Mouse (Mus musculus) retina, embryonic 14.5 days (tissue): ENCODE results near the gene 0610010K14Rik.

Experiments
- DNase-seq: peaks from one replicate; pipeline ENCODE4 v3.0.0-alpha.2; 2015; ENCODE audit warnings: low spot score

Gene 0610010K14Rik

DNA sequence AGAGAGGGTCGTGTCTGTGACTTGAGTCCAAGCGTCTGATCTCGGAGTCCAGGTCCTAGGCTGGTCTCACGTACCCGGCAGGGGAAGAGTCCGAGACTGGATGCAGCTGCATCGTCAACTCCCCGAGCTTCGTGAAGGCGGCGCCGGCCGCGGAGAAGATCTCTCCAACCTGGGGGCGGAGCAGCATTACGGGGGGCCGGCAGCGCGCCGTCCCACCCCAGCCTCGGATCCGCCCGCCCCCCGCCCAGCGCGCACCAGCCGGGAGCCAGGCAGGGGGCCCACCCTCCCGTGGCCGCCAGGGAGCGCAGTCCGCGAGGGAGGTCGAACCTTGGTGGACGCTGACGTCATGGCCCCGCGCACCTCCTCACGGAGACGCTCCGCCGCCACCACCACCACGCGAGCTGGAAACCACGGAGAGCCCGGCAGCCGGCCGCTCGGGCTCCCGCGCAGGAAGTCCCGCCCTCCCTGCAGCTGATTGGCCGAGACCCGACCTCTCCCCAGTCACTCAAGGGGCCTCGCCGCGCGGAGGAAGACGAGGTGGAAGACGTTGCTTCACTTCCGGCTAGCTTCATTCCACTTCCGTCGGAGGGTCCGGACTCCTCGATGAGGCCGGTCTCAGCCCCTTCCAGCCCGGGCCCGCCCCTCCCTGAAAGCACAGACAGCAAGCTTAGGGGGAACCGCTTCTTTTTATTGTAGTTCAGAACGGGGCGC lies at the start of gene 0610010K14Rik:
0610010K14Rik (minus strand) TSS at position 458 of the 711 bp plus-strand sequence.
- DNase-seq, result peak; percentile 97

DNA sequence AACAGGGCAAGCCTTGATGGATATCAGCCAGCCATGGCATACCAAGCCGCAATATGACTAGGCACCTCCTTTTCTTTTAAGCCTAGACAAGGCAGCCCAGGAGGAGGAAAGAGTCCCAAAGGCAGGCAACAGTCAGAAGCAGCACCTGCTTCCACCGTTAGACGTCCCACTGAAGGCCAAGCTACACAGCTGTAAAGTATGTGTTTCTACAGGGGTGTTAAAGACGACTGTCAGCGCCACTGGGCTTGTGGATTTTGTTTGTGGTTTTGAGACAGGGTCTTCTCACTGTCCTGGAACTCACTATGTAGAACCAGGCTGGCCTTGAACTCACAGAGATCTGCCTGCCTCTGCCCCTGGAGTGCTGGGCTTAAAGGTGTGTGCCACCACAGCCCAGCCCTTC lies 48.0 kb upstream of the 0610010K14Rik start:
- no peak for DNase-seq

DNA sequence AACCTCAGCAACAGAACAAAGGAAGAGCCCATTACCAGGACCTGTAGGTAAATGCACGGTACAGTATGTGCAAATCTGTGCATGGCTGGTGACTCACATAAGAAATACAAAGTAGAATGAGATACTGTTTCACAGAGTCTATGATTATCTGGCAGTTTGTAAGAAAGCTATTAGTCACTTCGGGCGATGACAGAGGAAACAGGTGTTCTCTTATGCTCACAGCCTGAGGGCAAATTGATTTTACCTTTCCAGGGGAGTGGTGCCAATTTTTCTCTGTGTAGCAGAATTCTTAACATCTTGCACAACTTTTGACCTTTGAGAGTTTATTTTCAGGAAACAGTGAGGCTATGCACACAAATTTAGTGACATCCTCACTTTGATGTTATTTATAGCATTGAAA lies 47.0 kb upstream of the 0610010K14Rik start:
- DNase-seq, result no peak

DNA sequence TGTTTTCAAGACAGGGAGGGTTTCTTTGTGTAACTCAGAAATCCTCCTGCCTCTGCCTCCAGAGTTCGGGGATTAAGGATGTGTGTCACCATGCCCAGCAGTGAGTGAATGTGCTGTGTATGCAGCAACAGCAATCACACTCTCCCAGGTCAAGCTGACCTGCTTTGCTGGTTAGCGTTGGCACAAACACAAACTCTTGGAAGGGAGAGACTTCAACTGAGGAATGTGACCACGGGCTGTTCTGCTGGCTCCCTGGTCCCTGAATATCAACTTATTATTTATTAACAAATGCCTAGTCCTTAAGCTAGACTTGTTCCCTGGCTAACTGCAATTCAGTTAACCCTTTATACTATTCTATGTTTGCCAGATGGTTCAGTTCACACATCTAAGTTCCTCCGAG lies 46.0 kb upstream of the 0610010K14Rik start:
- no peak for DNase-seq

DNA sequence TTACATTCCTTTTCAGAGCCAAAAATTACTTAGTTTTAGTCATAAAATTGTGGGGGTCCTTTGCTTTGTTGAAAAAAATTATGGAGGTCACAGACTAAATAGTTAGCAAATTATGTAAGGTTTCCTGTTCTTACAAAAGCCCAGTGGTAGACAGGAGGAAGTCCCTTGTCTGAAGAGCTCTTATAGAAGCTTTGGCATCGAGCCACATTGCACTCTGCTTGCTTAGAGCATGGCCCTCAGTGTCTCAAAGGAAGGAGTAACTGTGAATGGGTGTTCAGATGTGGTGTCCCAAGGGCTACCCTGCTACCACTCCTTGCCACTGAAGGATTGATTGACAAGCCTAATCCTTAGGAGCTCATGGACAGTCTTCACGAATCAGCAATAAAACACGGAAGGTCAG lies 42.7 kb upstream of the 0610010K14Rik start:
- DNase-seq, result no peak

DNA sequence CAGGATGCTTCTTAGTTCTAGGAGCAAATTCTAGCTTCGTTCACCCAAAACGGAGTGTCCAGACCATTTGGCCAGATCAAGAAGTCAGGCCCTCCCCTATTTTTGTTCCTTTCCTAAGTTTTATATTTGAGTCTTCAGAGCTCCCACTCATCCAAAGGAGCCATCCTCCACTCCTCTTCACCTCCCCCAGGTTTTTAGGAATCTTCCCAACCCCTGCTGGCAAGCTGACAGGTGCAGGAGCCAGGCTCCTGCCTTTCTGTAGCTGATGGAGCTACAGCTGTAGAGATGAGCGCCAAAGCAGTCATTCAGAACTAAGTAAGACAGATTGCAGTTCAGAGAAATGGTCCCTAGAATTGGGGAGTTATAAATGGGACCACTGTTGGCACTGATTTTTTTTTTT lies 41.2 kb upstream of the 0610010K14Rik start:
- no peak for DNase-seq

DNA sequence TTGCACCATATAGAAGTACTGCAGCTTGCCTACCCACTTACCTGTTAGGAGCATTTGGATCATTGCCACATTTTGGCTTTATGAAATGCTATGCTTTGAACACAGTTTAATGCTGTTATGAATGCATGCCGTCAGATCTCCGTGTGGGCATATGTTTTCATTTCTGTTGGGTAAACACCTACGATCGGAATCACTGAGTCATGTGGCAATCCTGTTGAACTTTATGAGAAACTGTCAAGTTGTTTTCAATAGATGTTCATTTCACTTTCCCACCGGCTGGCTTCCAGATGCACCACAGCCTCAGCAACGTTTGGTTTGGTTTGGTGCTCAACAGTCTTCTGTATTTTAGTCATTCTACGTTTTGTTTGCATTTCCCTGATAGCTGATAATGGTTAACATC lies 33.9 kb upstream of the 0610010K14Rik start:
- no peak for DNase-seq

DNA sequence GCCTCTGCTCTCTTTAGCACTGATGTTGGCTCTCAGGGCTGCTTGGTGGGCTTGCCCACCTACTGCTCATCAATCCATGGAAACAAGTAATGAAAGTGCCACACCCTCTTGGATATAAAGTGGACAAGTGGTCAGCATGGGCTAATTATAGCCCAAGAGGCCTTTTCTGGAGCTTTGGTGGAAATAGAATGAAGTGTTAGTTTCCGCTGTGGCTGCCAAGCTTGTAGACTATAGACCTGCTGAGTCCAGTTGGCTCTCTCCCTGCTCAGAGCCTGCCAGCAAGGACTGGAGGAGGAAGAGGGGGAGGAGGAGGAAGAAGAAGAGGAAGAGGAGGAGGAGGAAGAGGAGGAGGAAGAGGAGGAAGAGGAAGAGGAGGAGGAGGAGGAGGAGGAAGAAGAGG lies 28.7 kb upstream of the 0610010K14Rik start:
- no peak for DNase-seq

DNA sequence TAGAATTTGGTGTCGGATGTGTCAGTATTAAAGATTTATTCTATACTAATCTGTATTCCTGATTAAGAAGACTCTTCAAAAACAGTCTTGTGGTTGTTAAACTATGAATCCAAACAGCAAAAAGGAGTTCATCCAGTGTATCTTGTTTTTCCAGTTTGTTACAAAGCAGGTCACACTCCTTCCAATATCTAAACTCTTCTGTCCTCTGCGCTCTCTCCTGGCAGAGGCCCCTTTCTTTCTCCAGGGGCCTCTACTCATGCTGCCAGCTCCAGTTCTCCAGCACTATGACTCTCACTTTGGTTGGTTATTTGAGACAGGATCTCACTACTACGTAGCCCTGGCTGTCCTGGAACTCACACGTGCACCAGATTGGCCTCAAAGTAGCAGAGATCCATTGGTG lies 28.1 kb upstream of the 0610010K14Rik start:
- no peak for DNase-seq

DNA sequence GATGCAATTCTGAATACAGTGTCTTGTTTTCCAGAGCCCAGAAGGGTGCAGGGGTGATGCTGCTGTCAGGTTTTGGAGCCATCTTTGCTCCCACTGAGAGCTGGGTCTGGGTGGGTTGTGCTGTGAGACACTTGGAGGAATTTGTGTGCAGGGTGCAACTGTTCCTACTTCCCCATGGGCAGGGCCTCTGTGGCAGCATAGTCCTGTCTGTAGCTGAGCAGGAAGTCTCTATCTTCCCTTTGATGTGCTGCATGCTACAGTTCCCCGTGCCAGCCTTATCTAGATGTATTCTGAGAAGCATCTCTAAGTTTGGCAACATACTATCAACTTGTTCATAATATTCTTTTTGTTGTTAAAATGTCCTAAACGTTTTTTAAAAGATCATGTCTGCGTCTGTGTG lies 27.5 kb upstream of the 0610010K14Rik start:
- no peak for DNase-seq

DNA sequence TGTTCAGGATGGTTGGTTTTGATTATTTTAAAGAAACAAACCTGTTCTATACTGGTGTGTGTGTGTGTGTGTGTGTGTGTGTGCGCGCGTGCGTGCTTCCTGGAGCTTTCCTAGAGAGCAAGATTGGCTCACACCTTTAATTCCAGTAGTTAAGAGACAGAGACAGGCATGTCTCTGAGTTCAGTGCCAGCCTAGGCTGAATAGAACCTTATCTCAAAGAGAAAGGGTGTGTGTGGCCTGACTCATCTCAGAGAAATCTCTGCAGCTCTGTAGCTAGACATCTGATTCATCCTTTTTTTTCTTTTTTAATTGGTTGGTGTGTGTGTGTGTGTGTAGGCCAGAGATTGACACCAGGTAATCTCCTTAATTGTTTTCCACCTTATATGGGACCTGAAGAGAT lies 21.3 kb upstream of the 0610010K14Rik start:
- no peak for DNase-seq

DNA sequence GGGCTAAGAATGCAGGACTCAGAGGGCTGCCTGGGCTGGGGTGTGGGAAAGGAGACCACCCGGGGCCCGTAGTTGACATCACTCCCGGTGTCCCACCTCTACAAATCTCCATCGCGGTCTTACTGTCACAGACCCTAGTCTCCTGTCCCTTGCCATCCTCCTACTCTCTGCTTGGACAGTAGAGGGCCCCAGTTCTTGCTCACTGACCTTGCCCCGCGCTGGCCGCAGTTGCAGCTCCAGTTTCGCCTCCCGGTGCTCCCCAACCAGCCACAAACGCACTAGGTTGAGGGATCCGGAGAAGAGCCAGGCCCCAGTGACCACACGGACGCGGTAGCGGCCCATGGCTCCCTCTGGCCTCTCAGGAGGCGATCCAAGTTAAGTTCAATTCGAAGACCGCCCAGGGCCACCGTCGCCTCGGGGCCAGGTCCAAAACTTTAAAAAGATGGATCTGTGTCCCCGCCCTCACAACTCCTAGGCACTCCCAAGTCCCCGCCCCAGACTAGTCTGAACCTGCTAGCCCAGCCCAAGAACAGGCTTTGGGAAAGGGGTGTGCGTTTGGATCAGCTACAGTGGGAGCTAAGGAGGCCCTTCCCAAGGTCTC lies 17.3 kb upstream of the 0610010K14Rik start, which contains the start of gene Alox12:
Alox12 (minus strand) TSS at position 423 of the 601 bp plus-strand sequence.
- peak; percentile 51 for DNase-seq

DNA sequence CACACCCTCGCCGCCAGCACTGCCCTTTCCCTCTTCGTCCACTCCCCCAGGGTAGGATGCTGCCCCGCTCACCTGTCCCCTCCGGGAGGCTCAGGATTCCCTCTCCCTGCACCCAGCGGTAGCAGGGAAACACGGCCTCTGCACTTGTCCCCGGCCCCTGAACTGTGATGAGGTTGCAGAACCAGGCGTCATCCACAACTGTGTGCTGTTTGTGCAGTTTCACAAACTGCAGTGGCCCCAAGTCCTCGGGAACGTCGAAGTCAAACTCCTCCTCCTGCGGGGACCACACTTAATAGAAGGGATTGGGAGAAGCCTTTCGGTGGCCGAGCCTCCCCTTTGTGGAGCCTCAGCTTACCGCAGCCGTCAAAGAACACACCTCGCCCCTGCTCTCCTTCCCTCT lies 16.6 kb upstream of the 0610010K14Rik start:
- no peak for DNase-seq

DNA sequence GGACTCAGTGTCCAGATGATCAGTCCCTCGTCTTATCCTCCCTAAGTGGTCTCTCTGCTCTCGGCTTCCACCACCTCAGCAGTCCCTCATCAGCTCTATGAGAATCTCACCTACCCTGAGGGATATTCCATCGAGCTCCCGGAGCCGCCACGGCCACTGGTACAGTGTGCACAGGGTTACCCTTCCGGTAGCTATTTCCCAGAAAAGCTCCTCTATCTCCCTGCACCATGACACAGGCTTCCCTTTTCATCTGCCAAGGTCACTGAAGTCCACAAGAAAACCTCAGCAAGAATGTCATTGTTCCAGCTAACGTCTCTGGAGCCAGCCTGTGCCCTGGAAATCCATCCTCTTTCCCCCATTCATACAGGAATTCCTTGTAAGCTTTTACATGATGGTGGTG lies 14.1 kb upstream of the 0610010K14Rik start:
- no peak for DNase-seq

DNA sequence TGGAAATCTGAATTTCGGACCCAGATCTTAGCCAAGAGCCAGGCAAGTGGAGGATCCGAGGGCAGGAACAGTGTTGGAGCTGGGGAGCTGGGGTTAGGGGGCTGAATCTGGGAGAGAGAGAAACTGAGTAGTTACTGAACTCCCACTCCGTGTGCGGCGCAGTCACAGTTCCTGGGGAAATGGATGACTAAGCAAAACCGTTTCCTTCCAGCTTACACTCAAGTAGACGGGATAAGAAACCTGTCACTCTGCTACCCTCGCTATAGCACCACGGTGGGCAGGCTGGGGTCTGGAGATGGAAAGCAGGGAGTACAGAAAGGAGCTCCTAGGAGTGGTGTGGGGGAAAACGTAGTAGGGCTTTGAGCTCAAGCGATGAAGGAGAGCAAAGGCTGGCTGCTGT lies 12.4 kb upstream of the 0610010K14Rik start:
- no peak for DNase-seq

DNA sequence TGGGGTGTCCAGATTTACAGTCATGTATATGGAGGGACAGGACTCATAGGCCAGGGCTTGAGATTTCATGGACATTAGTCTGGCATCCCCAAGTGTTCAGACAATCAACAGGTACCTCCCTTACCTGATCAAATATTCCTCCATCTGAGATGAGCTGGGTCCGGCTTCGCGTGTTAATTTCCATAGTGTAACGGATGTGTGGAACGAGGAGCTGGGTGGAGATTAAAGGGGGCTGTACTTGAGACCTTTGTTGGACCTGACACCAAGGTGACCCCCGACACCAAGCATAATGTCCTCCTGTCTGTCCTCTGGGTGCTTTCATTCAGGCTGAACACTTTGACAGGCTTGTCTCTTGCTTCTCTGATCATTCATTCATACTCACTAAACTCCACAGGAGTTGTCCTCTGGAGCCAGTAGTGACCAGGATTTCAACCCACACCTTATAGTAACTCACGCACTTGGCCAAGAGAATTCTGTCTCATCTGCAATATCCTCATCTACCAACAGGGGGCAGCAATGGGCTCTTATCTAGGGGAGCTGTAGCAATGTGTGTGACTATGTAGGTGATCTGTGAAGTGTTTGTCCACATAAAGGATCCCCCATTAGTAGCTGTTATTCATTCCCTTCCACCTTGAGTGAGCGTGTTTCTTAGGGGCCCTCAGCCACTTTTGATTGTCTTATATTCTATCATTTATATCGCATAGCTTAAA lies 9.6 kb upstream of the 0610010K14Rik start:
- peak; percentile 85 for DNase-seq

DNA sequence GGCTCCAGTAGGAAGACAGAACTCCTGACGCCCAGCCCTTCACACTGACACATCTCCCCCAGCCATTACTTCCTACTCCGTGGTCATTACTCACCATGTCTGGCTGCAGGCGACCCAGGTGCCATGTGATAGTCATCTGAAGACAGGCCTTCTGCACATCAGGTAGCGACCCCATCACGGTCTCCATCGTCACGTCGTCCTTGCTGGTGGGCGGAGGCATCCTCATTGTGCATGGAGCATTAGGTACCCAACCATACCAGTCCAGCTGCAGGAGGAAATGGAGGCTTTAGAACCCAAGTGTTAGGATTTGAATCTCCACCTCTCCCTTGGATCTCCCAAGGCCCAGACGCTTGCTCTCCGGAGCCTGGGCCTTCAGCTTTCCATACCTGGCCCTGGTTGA lies 4.9 kb upstream of the 0610010K14Rik start:
- DNase-seq, result no peak

DNA sequence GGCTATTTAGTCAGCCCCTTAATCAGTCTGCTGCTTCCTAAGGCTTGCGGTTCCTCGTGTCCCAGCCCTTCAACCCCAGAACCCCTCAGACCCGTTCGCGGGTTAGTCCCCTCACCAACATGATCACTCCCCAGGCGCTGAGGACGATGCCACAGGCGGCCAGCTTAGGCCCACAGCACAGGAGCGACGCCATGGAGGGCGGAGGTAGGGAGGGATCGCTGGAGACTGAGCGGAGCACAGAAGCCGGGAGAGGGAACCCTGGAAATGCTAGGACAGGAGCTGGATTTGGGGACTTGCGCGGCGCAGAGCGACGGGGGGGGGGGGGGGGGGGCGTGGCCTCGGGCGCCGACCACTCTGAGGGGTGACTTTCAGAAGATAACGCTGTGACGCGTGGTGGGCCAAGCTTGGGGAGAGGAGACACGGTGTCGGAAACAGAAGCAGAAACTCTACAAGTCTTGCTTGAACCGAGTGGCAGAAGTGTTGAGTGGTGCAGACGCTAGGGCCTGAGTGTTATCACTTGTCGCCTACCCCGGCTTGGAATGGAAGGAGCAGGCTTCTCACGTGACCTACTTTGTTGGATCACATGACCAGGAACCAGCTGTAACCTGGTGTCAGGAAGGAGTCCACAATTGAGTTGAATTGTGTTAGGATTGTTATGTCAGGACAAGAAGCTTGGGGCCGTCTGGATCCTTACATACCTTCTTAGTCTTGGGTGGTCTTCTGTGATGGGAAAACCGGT lies 2.0 kb upstream of the 0610010K14Rik start, which contains the start of the genes Gm21988 and Rnasek:
Gm21988 (minus strand) TSS at position 290 of the 739 bp plus-strand sequence.
Rnasek (minus strand) TSS at position 302 of the 739 bp plus-strand sequence.
- DNase-seq, result peak; percentile 88

DNA sequence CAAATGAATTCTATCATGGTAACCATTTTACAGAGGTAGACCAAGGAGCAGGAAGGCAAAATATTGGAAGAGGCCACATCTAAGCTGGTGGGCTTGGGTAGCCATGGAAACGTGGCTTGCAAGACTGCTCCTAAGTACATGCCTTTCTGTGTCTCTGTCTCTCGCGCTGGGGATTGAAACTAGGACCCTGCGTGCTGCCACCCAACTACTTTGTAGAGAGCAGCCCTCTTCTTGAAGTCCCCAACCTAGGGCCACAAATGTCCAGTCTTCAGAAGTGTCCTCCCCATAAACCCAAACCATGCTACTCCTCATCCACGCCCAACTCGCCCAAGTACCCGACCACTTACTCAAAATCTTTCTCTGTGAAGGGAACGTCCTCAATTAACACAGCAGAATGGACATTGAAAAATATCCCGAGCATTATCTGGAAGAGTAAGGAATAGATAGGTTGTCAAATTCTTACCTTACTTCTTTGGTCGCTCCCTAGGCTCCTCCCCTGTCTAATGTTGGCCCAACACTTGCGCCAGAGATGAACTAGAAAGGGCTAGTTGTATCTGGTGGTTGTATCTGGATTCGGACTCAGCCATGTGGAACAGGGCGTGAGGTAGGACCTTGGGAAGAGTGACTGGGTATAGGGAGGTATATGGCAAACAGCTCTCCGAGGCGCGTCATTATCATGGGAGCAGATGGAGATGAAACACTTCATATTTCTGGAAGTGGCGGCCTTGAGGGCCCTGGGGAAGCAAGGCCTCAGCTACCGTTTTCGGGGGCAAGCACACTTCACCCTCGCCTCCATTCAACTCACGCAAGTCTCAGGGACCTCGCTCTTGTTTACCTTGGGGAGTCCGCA lies 1.1 kb upstream of the 0610010K14Rik start:
- DNase-seq, result no peak

DNA sequence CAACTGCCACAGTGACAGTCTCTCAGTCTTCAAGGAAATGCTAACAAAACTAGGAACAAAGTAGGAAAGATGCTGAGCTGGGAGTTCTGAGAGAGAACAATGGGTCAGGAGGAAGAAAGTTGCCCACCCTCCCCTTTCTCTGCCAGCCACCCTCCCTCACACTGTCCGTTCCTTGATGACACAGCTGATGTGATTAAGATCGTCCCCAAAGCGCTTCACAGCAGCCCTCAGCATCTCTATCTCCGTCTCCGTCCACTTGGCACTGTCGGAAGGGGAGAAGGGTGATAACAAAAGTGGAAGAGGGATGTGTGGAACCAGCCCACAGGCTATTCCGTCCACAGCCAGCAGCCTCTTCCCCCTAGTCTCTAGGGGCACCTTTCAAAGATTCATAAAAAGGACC lies 997 bp downstream of the 0610010K14Rik start:
- no peak for DNase-seq

DNA sequence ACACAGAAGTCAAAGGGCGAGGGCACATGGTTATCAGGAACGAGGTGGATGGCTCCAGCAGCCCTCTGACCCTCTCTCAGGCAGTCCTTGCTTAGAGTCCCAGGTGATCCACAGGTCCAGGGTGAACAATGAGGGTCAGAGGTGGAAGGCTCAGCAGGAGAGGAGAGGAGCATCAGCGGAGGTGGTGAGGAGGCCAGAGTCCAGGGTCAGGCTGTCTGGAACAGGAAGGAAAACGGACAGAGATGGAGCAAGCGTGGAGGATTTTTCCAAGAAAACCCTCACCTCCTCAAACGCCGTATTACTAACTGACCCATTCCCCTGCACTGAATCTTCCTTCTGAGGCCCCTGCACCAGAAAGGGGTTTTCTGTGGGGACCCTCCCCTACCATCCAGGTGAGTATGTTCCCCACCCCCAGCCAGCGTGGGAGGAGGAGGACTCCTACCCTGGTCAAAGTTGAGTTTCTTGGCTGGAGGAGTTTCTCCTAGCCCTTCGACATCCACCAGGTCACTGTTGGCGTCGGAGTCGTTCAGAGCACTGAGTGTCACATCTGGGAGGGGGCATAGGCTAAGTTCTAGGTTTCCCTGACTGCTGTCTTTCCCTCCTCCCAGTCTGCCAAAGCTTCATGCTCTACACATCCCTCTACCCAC lies 2.3 kb downstream of the 0610010K14Rik start:
- no peak for DNase-seq
